In genomic region chr11:69419443-69419812, GRCm38 (mm10) we compare ENCODE assay signal across 8 mouse cellular contexts. TPM values are rescaled to one million over a fixed set of nuclear protein-coding genes. Genes with fewer than 3 reads are reported as not detected.
DNase-seq lines count a peak whose midpoint lies in the region; ATAC-seq and TF ChIP-seq lines count a peak whose summit lies in the region.

No protein-coding gene starts in this region.

- H3K4me3 ChIP-seq in forebrain, embryonic 14.5 days (ENCODE audit: low read depth, low read length): peak overlapping the region; percentile 77
- H3K4me3 ChIP-seq in intestine, embryonic 14.5 days (ENCODE audit: low read depth, low read length): peak overlapping the region; percentile 90
- H3K4me3 ChIP-seq in liver, postnatal 0 days (ENCODE audit: low read depth, low read length): peak overlapping the region; percentile 55

- peaks cover 25% of the 10 kb centered on the region for H3K27me3 ChIP-seq in forebrain, embryonic 14.5 days (replicated peaks; ENCODE audit: control insufficient read depth, insufficient read depth, low read length)
- peaks cover 22% of the 10 kb centered on the region for H3K27me3 ChIP-seq in intestine, embryonic 14.5 days (replicated peaks; ENCODE audit: control insufficient read depth, insufficient read depth, low read length)
- H3K27me3 ChIP-seq in liver, postnatal 0 days (ENCODE audit: insufficient read depth, low read length): peaks cover 20% of the 10 kb centered on the region

- TF ChIP-seq EP300 in liver, postnatal 0 days (IDR thresholded peaks at IDR 0.05; ENCODE audit: low read depth): no peak

- 0 out of 2 replicates have a peak, but pooled peaks have one; percentile 12 for ATAC-seq in frontal cortex, adult (ENCODE audit: low TSS enrichment)
- ATAC-seq in forebrain, embryonic 14.5 days: no peak
- ATAC-seq in intestine, embryonic 14.5 days (replicated peaks; ENCODE audit: low FRiP score, low TSS enrichment, low read depth): no peak
- no peak for ATAC-seq in liver, postnatal 0 days

- no peaks in the 10 kb centered on the region for H3K9me3 ChIP-seq in forebrain, embryonic 14.5 days (replicated peaks; ENCODE audit: control insufficient read depth, low read length)
- H3K9me3 ChIP-seq in intestine, embryonic 14.5 days (ENCODE audit: control insufficient read depth, low read length): no peaks in the 10 kb centered on the region
- H3K9me3 ChIP-seq in liver, postnatal 0 days (ENCODE audit: low read length): no peaks in the 10 kb centered on the region

- WGBS in forebrain, embryonic 14.5 days: under 1% methylated on average over 19 of the region's 19 CpGs
- WGBS in intestine, embryonic 14.5 days: under 1% methylated on average over 19 of the region's 19 CpGs
- 1% methylated on average over 19 of the region's 19 CpGs for WGBS in liver, postnatal 0 days (ENCODE audit: insufficient replicate concordance)

- TF ChIP-seq CTCF in liver, postnatal 0 days (IDR thresholded peaks at IDR 0.05; ENCODE audit: low read depth): peak; percentile 58

- no peak for DNase-seq in frontal cortex, postnatal 25 days (ENCODE audit: low spot score in 2 of 2)
- peak; percentile 70 for DNase-seq in NIH3T3 (ENCODE audit: low read depth)
- DNase-seq in forebrain, embryonic 14.5 days (ENCODE audit: low spot score): no peak
- peak; percentile 76 for DNase-seq in intestine, embryonic 14.5 days (ENCODE audit: low spot score)
- DNase-seq in liver, postnatal 0 days: peak; percentile 51
- peak; percentile 69 for DNase-seq in retina, postnatal 1 day
- DNase-seq in natural killer cell, adult 2 months (ENCODE audit: low spot score in 2 of 2): no peak

- H3K36me3 ChIP-seq in forebrain, embryonic 14.5 days (ENCODE audit: control insufficient read depth, insufficient read depth, low read length): no peaks in the 10 kb centered on the region
- H3K36me3 ChIP-seq in intestine, embryonic 14.5 days (ENCODE audit: control insufficient read depth, insufficient read depth, low read length): no peaks in the 10 kb centered on the region
- H3K36me3 ChIP-seq in liver, postnatal 0 days (replicated peaks; ENCODE audit: insufficient read depth, low read length): no peaks in the 10 kb centered on the region

- H3K4me1 ChIP-seq in forebrain, embryonic 14.5 days (ENCODE audit: control insufficient read depth, insufficient read depth, low read length): peaks cover 35% of the 10 kb centered on the region
- peaks cover 29% of the 10 kb centered on the region for H3K4me1 ChIP-seq in intestine, embryonic 14.5 days (replicated peaks; ENCODE audit: control insufficient read depth, insufficient read depth, low read length)
- peaks cover 56% of the 10 kb centered on the region for H3K4me1 ChIP-seq in liver, postnatal 0 days (ENCODE audit: insufficient read depth)

- H3K4me2 ChIP-seq in forebrain, embryonic 14.5 days (ENCODE audit: low read length): peak overlapping the region; percentile 95
- H3K4me2 ChIP-seq in intestine, embryonic 14.5 days (ENCODE audit: low read length): peak overlapping the region; percentile 94
- peak overlapping the region; percentile 93 for H3K4me2 ChIP-seq in liver, postnatal 0 days (ENCODE audit: low read depth, low read length)

- peak overlapping the region; percentile 99 for H3K27ac ChIP-seq in forebrain, embryonic 14.5 days (ENCODE audit: low read depth, low read length)
- H3K27ac ChIP-seq in intestine, embryonic 14.5 days (ENCODE audit: low read depth): peak overlapping the region; percentile 86
- peak overlapping the region; percentile 77 for H3K27ac ChIP-seq in liver, postnatal 0 days (ENCODE audit: low read depth)

- peak overlapping the region; percentile 47 for H3K9ac ChIP-seq in forebrain, embryonic 14.5 days (ENCODE audit: low read length)
- peak overlapping the region; percentile 49 for H3K9ac ChIP-seq in intestine, embryonic 14.5 days (ENCODE audit: low read length)
- H3K9ac ChIP-seq in liver, postnatal 0 days (replicated peaks): peak overlapping the region; percentile 44; the same call in 1 of the 2 replicates

RNA-seq across cellular contexts. Expression of gene Kdm6b, which starts 6.0 kb away (rescaled TPM):
- polyA plus RNA-seq in forebrain, embryonic 14.5 days (2014; fragmentation: Nextera tagmentation; extraction: Ambion mirVana): 28.7 and 38.2 TPM in 2 replicates
- 29.1 and 29.6 TPM in 2 replicates for polyA plus RNA-seq in intestine, embryonic 14.5 days (2014; fragmentation: Nextera tagmentation; extraction: Ambion mirVana)
- 7.4 and 8.2 TPM in 2 replicates for polyA plus RNA-seq in liver, postnatal 0 days (2015; fragmentation: Nextera tagmentation; extraction: Ambion mirVana)

RNA-seq across cellular contexts. Expression of gene Tmem88, which starts 21.4 kb away (rescaled TPM):
- polyA plus RNA-seq in forebrain, embryonic 14.5 days (2014; fragmentation: Nextera tagmentation; extraction: Ambion mirVana): 4.7 and 5.7 TPM in 2 replicates
- 34.8 and 38.4 TPM in 2 replicates for polyA plus RNA-seq in intestine, embryonic 14.5 days (2014; fragmentation: Nextera tagmentation; extraction: Ambion mirVana)
- polyA plus RNA-seq in liver, postnatal 0 days (2015; fragmentation: Nextera tagmentation; extraction: Ambion mirVana): 12.3 and 14.0 TPM in 2 replicates

RNA-seq across cellular contexts. Expression of gene Cyb5d1, which starts 24.0 kb away (rescaled TPM):
- polyA plus RNA-seq in forebrain, embryonic 14.5 days (2014; fragmentation: Nextera tagmentation; extraction: Ambion mirVana): 31.1 and 36.4 TPM in 2 replicates
- polyA plus RNA-seq in intestine, embryonic 14.5 days (2014; fragmentation: Nextera tagmentation; extraction: Ambion mirVana): 23.3 and 23.8 TPM in 2 replicates
- polyA plus RNA-seq in liver, postnatal 0 days (2015; fragmentation: Nextera tagmentation; extraction: Ambion mirVana): 4.7 and 5.4 TPM in 2 replicates

RNA-seq across cellular contexts. Expression of gene Naa38, which starts 24.1 kb away (rescaled TPM):
- 106 and 142 TPM in 2 replicates for polyA plus RNA-seq in forebrain, embryonic 14.5 days (2014; fragmentation: Nextera tagmentation; extraction: Ambion mirVana)
- polyA plus RNA-seq in intestine, embryonic 14.5 days (2014; fragmentation: Nextera tagmentation; extraction: Ambion mirVana): 184 and 197 TPM in 2 replicates
- polyA plus RNA-seq in liver, postnatal 0 days (2015; fragmentation: Nextera tagmentation; extraction: Ambion mirVana): 83.7 and 83.9 TPM in 2 replicates

RNA-seq across cellular contexts. Expression of gene Chd3, which starts 50.2 kb away (rescaled TPM):
- polyA plus RNA-seq in forebrain, embryonic 14.5 days (2014; fragmentation: Nextera tagmentation; extraction: Ambion mirVana): 70.3 and 77.3 TPM in 2 replicates
- polyA plus RNA-seq in intestine, embryonic 14.5 days (2014; fragmentation: Nextera tagmentation; extraction: Ambion mirVana): 52.4 and 62.3 TPM in 2 replicates
- 7.8 and 8.7 TPM in 2 replicates for polyA plus RNA-seq in liver, postnatal 0 days (2015; fragmentation: Nextera tagmentation; extraction: Ambion mirVana)

Comparison
In these comparisons a context has a peak if more than half of its experiments do, and no peak if none do; other contexts are left out.
1. DNase-seq: peak in NIH3T3 (single experiment), intestine, embryonic 14.5 days (single experiment), liver, postnatal 0 days (single experiment) and retina, postnatal 1 day (single experiment); none in frontal cortex, postnatal 25 days (0 of 2), forebrain, embryonic 14.5 days (single experiment) and natural killer cell, adult 2 months (0 of 2).
2. Peak in every context shown above with its lines, with median percentiles within 50 percentile points of each other: H3K27ac ChIP-seq, H3K4me2 ChIP-seq, H3K4me3 ChIP-seq and H3K9ac ChIP-seq.